Mouse (Mus musculus): Measurements from ENCODE around the gene Ankrd10. TPM values are rescaled to one million over a fixed set of nuclear protein-coding genes. Genes with fewer than 3 reads are reported as not detected.

Ankrd10 gene
- polyA plus RNA-seq, 1 experiment from 2014 or later = 103 TPM

DNA sequence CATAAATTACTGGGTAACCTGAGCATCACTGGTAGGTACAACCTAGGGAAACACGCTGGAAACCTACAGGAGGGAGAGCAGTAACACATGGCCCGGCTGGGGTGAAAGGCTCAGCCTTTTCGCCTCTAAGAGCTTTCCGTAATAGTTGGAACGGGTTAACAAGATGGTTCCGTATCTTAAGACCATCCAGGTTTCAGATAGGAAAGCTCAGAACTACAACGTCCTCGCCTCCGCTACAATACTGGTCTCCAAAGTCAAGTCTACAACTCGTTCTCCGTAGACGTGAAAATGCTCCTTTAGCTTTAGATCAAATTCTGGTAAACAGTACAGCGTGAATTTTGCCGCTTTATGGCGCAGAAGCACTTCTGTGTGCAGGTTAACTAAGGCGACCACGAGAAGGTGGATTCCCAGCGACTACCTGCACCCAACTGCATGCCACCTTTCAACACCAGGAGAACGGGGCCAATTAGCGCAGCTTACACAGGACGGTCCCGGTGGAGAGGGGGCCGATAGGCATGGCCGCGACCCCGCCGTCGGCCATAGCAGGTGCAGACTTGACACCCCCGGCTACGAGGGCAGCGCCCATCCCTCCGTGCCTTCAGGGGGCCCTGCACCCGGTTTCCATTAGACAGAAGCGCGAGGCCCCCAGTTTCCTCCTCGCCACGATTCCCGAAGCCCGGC lies 1.1 kb downstream of the Ankrd10 start:
- Histone ChIP-seq H3K9ac (peak overlapping the region; percentile 89), H3K36me3 (peaks cover 27% of the 10 kb centered on the region), H3K4me3 (peak overlapping the region; percentile 78), H3K4me2 (replicated peaks) (peak overlapping the region; percentile 90), H3K9me3 (no peaks in the 10 kb centered on the region), H3K4me1 (peaks cover 28% of the 10 kb centered on the region), H3K27me3 (replicated peaks) (no peaks in the 10 kb centered on the region), H3K27ac (no peak overlapping the region)
- 2% methylated on average over 39 of the region's 39 CpGs for whole genome bisulfite sequencing
- peak; percentile 15 for ATAC-seq (ENCODE audit: low FRiP score, low read depth)

DNA sequence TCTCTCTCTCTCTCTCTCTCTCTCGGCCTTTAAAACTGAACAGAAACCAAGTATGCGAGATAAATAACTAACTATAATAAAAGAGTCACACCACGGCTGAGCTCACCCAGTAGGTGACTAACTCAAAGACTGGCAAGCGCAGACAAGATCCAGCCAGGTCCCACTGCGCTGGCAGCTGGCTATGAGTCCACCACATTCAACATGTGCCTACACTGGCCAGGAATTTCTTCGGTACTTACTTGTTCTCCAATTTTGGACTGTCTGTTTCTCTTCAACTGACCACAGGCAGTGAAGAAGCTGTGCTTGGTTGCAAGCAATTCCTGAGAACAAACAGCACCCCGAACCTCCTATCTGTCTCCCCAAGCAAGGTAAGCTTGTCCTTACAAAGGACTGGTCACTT lies 2.1 kb downstream of the Ankrd10 start:
- H3K27ac ChIP-seq = no peak overlapping the region

DNA sequence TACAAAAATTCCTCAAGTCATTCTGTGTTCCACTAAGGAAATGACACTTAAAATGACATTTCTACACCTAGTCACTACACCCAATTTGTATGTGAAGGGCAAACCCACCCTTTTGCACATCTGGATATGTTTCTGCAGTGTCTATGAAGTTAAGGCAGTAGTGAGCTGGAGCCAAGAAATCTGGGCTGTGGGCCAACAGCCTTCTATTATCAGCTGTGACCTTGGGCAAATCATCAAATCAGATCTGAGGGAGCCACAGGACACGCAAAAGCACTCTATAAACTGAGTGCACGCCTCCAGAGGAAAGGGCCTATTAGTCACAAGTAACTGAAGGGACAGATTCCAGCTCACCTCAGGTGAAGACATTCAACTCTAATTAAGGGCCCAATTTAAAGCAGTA lies 3.2 kb downstream of the Ankrd10 start:
- H3K36me3 ChIP-seq = peaks cover 37% of the 10 kb centered on the region
- no peaks in the 10 kb centered on the region for H3K27me3 ChIP-seq (replicated peaks)
- WGBS = 56% methylated on average over 2 of the region's 2 CpGs
- H3K4me1 ChIP-seq = peaks cover 28% of the 10 kb centered on the region
- H3K4me2 ChIP-seq (replicated peaks) = peak overlapping the region; percentile 90
- H3K27ac ChIP-seq = no peak overlapping the region
- no peak overlapping the region for H3K4me3 ChIP-seq
- no peak for ATAC-seq (ENCODE audit: low FRiP score, low read depth)
- H3K9ac ChIP-seq = no peak overlapping the region
- no peaks in the 10 kb centered on the region for H3K9me3 ChIP-seq

More for the DNA sequence above, 2.1 kb downstream of the Ankrd10 start:
- H3K4me2 ChIP-seq (replicated peaks) = peak overlapping the region; percentile 90
- H3K4me1 ChIP-seq = peaks cover 28% of the 10 kb centered on the region
- no peaks in the 10 kb centered on the region for H3K9me3 ChIP-seq
- ATAC-seq (ENCODE audit: low FRiP score, low read depth) = no peak
- 68% methylated on average over 7 of the region's 7 CpGs for WGBS
- H3K4me3 ChIP-seq = peak overlapping the region; percentile 78
- H3K9ac ChIP-seq = peak overlapping the region; percentile 89
- peaks cover 29% of the 10 kb centered on the region for H3K36me3 ChIP-seq
- H3K27me3 ChIP-seq (replicated peaks) = no peaks in the 10 kb centered on the region

DNA sequence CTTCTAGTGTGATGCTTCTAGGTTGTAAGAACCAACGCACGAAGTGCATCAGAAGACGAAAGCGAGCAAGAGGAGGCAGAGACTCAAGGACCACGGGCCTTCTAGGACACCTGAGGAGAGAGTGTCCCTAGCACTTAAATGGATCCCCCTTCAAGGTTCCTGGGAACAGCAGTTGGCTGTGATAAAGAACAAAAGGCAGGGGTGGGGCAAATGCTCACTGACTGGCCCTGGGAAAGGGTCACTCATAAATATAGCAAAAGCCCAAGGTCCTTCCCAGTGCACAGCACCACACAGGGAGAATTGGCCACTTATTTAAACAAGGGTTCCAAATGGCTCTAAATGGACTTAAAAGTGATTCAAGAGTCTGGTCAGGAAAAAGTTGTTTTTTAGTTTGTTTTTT lies 6.4 kb downstream of the Ankrd10 start:
- Histone ChIP-seq H3K4me1 (peaks cover 19% of the 10 kb centered on the region), H3K9ac (no peak overlapping the region), H3K4me3 (no peak overlapping the region), H3K27me3 (replicated peaks) (no peaks in the 10 kb centered on the region), H3K9me3 (no peaks in the 10 kb centered on the region), H3K27ac (no peak overlapping the region), H3K4me2 (replicated peaks) (no peak overlapping the region), H3K36me3 (peaks cover 56% of the 10 kb centered on the region)
- ATAC-seq (ENCODE audit: low FRiP score, low read depth) = no peak
- WGBS = 64% methylated on average over 5 of the region's 5 CpGs

DNA sequence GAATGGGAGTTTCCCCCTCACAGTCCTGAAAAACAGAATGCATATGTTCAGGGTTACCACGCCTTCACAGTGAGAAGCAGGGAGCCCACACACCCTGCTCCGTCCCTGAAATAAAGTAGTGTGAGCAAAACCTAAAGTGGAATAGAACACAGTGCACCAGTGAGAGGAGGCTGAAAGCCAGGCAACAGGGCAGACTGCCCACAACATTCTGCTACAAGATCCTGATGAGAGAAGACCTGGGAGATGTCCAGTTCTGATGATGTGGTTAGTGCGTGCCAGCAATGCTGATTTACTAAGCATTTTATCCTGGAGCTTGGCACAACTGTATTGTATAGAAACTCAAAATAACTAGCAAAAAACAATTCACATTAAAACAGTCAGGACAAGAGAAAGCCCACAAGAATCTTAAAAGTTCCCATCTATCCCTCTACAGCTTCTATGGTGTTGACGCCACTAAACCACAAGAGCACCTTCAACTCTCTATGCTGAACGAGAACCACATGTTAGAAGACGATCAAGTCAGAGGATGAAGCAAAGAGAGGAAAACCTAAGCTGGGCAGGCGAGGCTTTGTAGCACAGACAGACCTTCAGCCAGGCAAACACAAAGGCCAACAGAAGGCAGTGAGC lies 6.9 kb downstream of the Ankrd10 start:
- Histone ChIP-seq H3K4me3 (no peak overlapping the region), H3K9ac (no peak overlapping the region), H3K36me3 (peaks cover 56% of the 10 kb centered on the region), H3K4me1 (peaks cover 13% of the 10 kb centered on the region), H3K27ac (no peak overlapping the region), H3K4me2 (replicated peaks) (no peak overlapping the region), H3K27me3 (replicated peaks) (no peaks in the 10 kb centered on the region), H3K9me3 (no peaks in the 10 kb centered on the region)
- WGBS = 79% methylated on average over 7 of the region's 7 CpGs
- ATAC-seq (ENCODE audit: low FRiP score, low read depth) = no peak

DNA sequence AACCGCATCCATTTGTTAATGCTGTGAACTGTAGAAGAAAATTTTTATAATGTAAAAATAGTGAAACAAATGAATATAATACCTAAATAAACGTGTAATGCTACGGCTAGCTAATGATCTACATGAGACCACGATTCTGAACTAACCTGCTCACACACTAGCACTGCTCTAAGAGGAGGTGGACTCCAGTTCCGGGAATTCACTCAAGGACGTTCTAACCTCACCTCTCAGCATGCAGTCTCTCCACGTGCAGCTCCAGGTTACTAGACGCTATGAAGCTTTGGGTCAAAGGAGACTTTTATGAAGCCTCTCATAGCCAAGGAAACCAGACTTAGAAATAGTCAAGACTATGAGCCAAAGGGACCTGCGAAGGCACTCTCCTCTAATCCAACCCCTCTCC lies 7.8 kb downstream of the Ankrd10 start:
- Histone ChIP-seq H3K36me3 (peaks cover 61% of the 10 kb centered on the region), H3K27ac (no peak overlapping the region), H3K9me3 (no peaks in the 10 kb centered on the region), H3K9ac (no peak overlapping the region), H3K4me2 (replicated peaks) (no peak overlapping the region), H3K4me3 (no peak overlapping the region), H3K4me1 (peaks cover 4% of the 10 kb centered on the region; the same call in 1 of the 2 replicates), H3K27me3 (replicated peaks) (no peaks in the 10 kb centered on the region)
- 88% methylated on average over 9 of the region's 9 CpGs for WGBS
- ATAC-seq (ENCODE audit: low FRiP score, low read depth) = no peak

DNA sequence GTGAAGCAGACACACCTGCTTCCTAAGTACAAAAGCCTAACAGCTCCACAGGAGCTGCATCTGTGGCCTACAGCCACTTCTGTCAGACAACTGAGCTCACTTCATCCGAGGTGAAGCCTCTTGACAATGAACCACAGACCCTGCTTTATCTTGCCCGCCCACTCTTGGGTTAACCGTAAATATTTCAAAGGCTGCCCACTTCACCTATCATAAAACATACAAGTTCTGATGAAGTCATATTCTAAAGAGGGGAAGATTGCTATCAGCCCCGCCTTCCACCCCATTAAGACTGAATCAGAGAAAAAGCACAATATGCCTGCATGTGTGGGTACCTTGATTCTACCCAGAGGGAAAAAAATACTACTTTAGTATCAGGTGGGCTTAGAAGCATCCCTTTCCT lies 10.5 kb downstream of the Ankrd10 start:
- H3K4me1 ChIP-seq = no peaks in the 10 kb centered on the region
- H3K9ac ChIP-seq = no peak overlapping the region
- WGBS = 90% methylated on average over 4 of the region's 4 CpGs
- no peak overlapping the region for H3K4me2 ChIP-seq (replicated peaks)
- H3K27me3 ChIP-seq (replicated peaks) = no peaks in the 10 kb centered on the region
- no peak overlapping the region for H3K4me3 ChIP-seq
- H3K36me3 ChIP-seq = peaks cover 57% of the 10 kb centered on the region
- no peak for ATAC-seq (ENCODE audit: low FRiP score, low read depth)
- no peaks in the 10 kb centered on the region for H3K9me3 ChIP-seq
- no peak overlapping the region for H3K27ac ChIP-seq

DNA sequence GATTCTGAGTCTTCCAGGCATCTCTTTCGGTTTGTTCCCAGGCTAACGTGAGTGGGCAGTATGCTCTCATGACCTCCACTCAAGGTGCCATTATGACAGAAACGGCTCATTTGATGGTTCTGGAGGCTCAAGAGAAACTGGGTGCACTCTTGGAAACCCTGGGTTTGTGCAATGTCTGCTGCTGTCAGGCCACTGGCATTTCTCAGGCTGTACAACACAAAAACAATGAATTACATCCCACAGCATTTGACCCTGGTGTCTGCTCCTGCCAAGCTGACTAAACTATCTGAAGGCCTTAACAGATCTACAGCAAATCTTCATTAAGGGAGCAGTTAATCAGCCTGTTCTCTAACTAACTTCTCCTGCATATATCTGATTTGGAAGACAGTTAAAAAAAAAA lies 16.5 kb downstream of the Ankrd10 start:
- WGBS = 92% methylated on average over 3 of the region's 3 CpGs
- Histone ChIP-seq H3K27me3 (replicated peaks) (no peaks in the 10 kb centered on the region), H3K4me1 (no peaks in the 10 kb centered on the region), H3K27ac (no peak overlapping the region), H3K36me3 (peaks cover 63% of the 10 kb centered on the region), H3K4me3 (no peak overlapping the region), H3K9me3 (no peaks in the 10 kb centered on the region), H3K9ac (no peak overlapping the region), H3K4me2 (replicated peaks) (no peak overlapping the region)
- no peak for ATAC-seq (ENCODE audit: low FRiP score, low read depth)

DNA sequence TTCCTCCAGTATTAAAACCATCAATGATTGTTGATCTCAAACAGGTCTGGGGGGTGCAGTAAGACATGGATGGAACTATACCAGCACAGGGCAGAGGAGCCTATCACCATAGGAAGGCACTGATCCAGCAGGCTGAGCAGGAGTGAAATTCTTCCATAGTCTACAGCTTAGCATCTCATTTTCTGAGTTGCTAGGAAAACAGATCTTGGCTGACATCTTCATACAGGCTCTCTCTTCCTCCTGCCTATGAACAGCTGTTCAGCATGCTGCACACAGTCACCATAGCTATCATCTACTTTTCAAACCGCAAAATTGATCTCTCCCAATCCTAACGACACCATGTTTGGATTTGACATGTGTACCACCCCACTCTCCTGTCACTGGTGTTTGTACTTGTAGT lies 17.5 kb downstream of the Ankrd10 start:
- no peak overlapping the region for H3K9ac ChIP-seq
- no peak for ATAC-seq (ENCODE audit: low FRiP score, low read depth)
- 91% methylated on average over 2 of the region's 2 CpGs for WGBS
- no peak overlapping the region for H3K4me2 ChIP-seq (replicated peaks)
- no peak overlapping the region for H3K4me3 ChIP-seq
- no peaks in the 10 kb centered on the region for H3K27me3 ChIP-seq (replicated peaks)
- no peaks in the 10 kb centered on the region for H3K9me3 ChIP-seq
- H3K36me3 ChIP-seq = peaks cover 68% of the 10 kb centered on the region
- H3K4me1 ChIP-seq = no peaks in the 10 kb centered on the region
- H3K27ac ChIP-seq = no peak overlapping the region

DNA sequence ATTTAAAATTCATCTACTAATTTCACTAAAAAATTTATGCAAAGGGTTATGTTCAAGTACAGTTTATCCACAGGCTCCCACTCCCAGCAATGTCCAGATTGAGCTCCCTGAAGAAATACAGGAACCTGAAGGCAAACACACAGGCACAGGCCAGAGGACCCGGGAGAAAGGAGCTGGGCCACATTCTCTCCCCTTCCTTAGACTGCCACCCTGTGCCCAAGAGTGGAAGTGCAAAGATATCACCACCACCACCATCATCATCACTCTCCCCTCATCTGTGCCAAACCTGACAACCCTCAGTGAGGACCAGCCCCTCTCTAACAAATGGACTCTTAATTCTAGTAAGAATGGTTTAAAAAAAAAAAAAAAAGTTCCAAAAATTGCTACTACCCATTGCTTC lies 19.3 kb downstream of the Ankrd10 start:
- H3K36me3 ChIP-seq = peaks cover 72% of the 10 kb centered on the region

DNA sequence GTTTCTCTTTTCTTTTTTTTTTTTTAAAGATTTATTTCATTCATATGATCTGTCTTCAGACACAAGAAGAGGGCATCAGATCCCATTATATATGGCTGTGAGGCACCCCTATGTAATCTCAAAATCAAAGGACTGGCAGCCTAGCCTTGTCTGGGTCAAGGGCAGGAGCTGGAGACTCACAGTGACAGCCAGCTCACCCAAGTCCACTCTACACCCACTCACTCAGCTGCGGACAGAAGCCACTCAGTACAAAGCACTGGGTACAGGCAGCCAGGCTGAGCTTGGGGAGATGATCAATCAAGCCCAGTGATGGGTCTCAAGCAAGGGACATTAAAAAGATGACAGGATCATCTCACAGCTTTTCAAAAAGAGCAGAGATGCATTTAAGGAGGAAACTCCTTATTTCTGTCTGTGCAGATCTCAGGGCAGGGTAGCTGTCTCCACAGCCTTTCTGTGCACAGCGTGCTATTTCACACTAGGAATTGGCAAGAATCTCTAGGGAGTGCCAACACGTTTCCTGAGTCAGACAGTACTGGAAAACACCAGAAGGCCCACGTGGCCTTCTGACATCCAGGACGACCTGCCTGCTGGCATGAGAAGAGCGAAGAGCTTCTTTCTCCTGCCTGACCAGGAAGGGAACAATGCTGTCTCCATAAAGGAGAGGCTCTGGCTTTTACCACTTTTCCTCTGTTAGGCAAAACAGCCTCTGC lies 21.3 kb downstream of the Ankrd10 start:
- Histone ChIP-seq H3K9me3 (no peaks in the 10 kb centered on the region), H3K4me2 (replicated peaks) (no peak overlapping the region), H3K4me1 (no peaks in the 10 kb centered on the region), H3K27ac (no peak overlapping the region), H3K4me3 (no peak overlapping the region), H3K9ac (no peak overlapping the region), H3K27me3 (replicated peaks) (no peaks in the 10 kb centered on the region), H3K36me3 (peaks cover 74% of the 10 kb centered on the region)
- ATAC-seq (ENCODE audit: low FRiP score, low read depth) = no peak
- 90% methylated on average over 6 of the region's 6 CpGs for WGBS

More for the DNA sequence above, 19.3 kb downstream of the Ankrd10 start:
- no peaks in the 10 kb centered on the region for H3K4me1 ChIP-seq
- no peak for ATAC-seq (ENCODE audit: low FRiP score, low read depth)
- H3K9me3 ChIP-seq = no peaks in the 10 kb centered on the region
- H3K27ac ChIP-seq = no peak overlapping the region
- no peak overlapping the region for H3K4me2 ChIP-seq (replicated peaks)
- H3K9ac ChIP-seq = no peak overlapping the region
- no peak overlapping the region for H3K4me3 ChIP-seq
- 24% methylated on average over 1 of the region's 1 CpGs for WGBS
- no peaks in the 10 kb centered on the region for H3K27me3 ChIP-seq (replicated peaks)

DNA sequence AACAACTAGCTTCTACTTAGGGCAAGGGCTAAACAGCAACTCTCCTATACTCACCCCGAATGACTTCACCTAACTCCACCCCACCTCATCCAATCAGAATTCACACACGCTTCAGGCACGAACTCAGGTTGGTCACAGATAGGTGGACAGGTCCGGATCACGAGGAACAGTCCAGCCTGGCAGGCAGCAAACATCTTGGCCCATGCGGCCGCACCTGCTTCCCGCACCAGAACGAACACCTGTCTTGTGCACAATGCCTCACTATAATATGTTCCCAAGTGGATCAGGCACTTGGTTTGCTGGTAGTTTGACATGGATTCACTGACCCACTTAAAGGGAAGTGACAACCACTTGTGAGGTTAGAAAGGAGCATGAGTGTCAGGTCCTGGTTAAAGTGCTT lies 26.7 kb downstream of the Ankrd10 start:
- H3K36me3 ChIP-seq = peaks cover 65% of the 10 kb centered on the region
- no peaks in the 10 kb centered on the region for H3K4me1 ChIP-seq
- no peak for ATAC-seq (ENCODE audit: low FRiP score, low read depth)
- no peaks in the 10 kb centered on the region for H3K27me3 ChIP-seq (replicated peaks)
- H3K9ac ChIP-seq = no peak overlapping the region
- H3K9me3 ChIP-seq = peaks cover 3% of the 10 kb centered on the region; the same call in 1 of the 2 replicates
- H3K4me2 ChIP-seq (replicated peaks) = no peak overlapping the region
- no peak overlapping the region for H3K4me3 ChIP-seq
- no peak overlapping the region for H3K27ac ChIP-seq
- 97% methylated on average over 9 of the region's 9 CpGs for WGBS
